Mouse (Mus musculus) hindbrain, embryonic 16.5 days (tissue): Measurements from ENCODE around the gene Tmco2. TPM values are rescaled to one million over a fixed set of nuclear protein-coding genes. Genes with fewer than 3 reads are reported as not detected.
"Not testable (repeated sequence)": the region's sequence is repeated elsewhere in the genome, so short reads cannot be mapped to it uniquely, and the experiment has no call there.

Source experiments
- ATAC-seq: fragments of 200-750 bp; cut with Nextera tagmentation; 2 replicates; pipeline ENCODE4 v1.8.0; 2017; ENCODE audit warnings: moderate TSS enrichment, moderate library complexity
- H3K27ac ChIP-seq: fragments of 300-500 bp; sonication (generic); 2 replicates; pipeline ENCODE4 v1.5.1; 2014; ENCODE audit warnings: low read depth, mild to moderate bottlenecking, control low read depth, low read length, moderate library complexity
- H3K27me3 ChIP-seq: fragments of 300-500 bp; sonication (generic); replicated peaks from 2 replicates; pipeline ENCODE4 v1.6.1; 2014; ENCODE audit warnings: low read length; ENCODE audit not compliant: control insufficient read depth, insufficient read depth
- H3K36me3 ChIP-seq: fragments of 300-500 bp; sonication (generic); 2 replicates; pipeline ENCODE4 v1.6.1; 2014; ENCODE audit warnings: mild to moderate bottlenecking, low read length, moderate library complexity, mixed read lengths; ENCODE audit not compliant: control insufficient read depth, insufficient read depth
- H3K4me1 ChIP-seq: fragments of 300-500 bp; sonication (generic); 2 replicates; pipeline ENCODE4 v1.6.1; 2014; ENCODE audit warnings: low read depth, low read length; ENCODE audit not compliant: control insufficient read depth, insufficient read depth
- H3K4me2 ChIP-seq: fragments of 300-500 bp; sonication (generic); 2 replicates; pipeline ENCODE4 v1.6.1; 2014; ENCODE audit warnings: mild to moderate bottlenecking, low read length, control low read depth, moderate library complexity
- H3K4me3 ChIP-seq: fragments of 300-500 bp; sonication (generic); 2 replicates; pipeline ENCODE4 v1.5.1; 2014; ENCODE audit warnings: mild to moderate bottlenecking, low read length, control low read depth, moderate library complexity
- H3K9ac ChIP-seq: fragments of 300-500 bp; sonication (generic); 2 replicates; pipeline ENCODE4 v1.6.1; 2014; ENCODE audit warnings: low read depth, mild to moderate bottlenecking, control low read depth, low read length, moderate library complexity
- H3K9me3 ChIP-seq: fragments of 300-500 bp; sonication (generic); 2 replicates; pipeline ENCODE4 v1.6.1; 2014; ENCODE audit warnings: mild to moderate bottlenecking, low read length, moderate library complexity; ENCODE audit not compliant: control insufficient read depth
- WGBS: fragments of 180-500 bp; shearing (Covaris S2); extraction: QIAGEN DNeasy Blood & Tissue Kit; methylation state at CpG from one replicate; pipeline ENCODE4 v1.1.7; 2014; 5-methylcytosine and 5-hydroxymethylcytosine counted together
- polyA plus RNA-seq: library from polyadenylated mRNA; unstranded; fragments of >200 nt; fragmentation: Nextera tagmentation; extraction: Ambion mirVana; gene quantifications from 2 replicates; pipeline ENCODE4 v1.2.1, GENCODE M21; 2015

The Tmco2 gene
- polyA plus RNA-seq, 1 experiment from 2014 or later: not detected

GRCm38 (mm10) chr4:121065336-121065735 is 43.7 kb downstream of the Tmco2 start:
- no peaks in the 10 kb centered on the region for H3K27me3 ChIP-seq
- no peak overlapping the region for H3K4me2 ChIP-seq
- H3K4me1 ChIP-seq: no peaks in the 10 kb centered on the region
- WGBS: 86% methylated on average over 2 of the region's 2 CpGs
- no peaks in the 10 kb centered on the region for H3K9me3 ChIP-seq
- peaks cover 20% of the 10 kb centered on the region for H3K36me3 ChIP-seq
- no peak overlapping the region for H3K4me3 ChIP-seq
- H3K9ac ChIP-seq: no peak overlapping the region
- no peak for ATAC-seq
- H3K27ac ChIP-seq: no peak overlapping the region

GRCm38 (mm10) chr4:121059218-121059617 is 49.8 kb downstream of the Tmco2 start:
- not testable (repeated sequence) for H3K4me3 ChIP-seq, H3K9me3 ChIP-seq, H3K27me3 ChIP-seq, H3K27ac ChIP-seq, H3K36me3 ChIP-seq, ATAC-seq, H3K9ac ChIP-seq, H3K4me2 ChIP-seq, H3K4me1 ChIP-seq
- WGBS: 92% methylated on average over 9 of the region's 10 CpGs

GRCm38 (mm10) chr4:121057032-121057431 is 52.0 kb downstream of the Tmco2 start:
- Histone ChIP-seq H3K4me3 (no peak overlapping the region), H3K36me3 (peaks cover 8% of the 10 kb centered on the region), H3K4me2 (no peak overlapping the region), H3K4me1 (no peaks in the 10 kb centered on the region; the same call in 1 of the 2 replicates), H3K9me3 (no peaks in the 10 kb centered on the region), H3K9ac (no peak overlapping the region), H3K27ac (no peak overlapping the region), H3K27me3 (no peaks in the 10 kb centered on the region)
- 69% methylated on average over 2 of the region's 2 CpGs for WGBS
- no peak for ATAC-seq

GRCm38 (mm10) chr4:121056342-121056741 is 52.7 kb downstream of the Tmco2 start:
- Histone ChIP-seq H3K27me3 (no peaks in the 10 kb centered on the region), H3K9me3 (no peaks in the 10 kb centered on the region), H3K36me3 (peaks cover 8% of the 10 kb centered on the region), H3K4me2 (no peak overlapping the region), H3K9ac (no peak overlapping the region), H3K27ac (no peak overlapping the region), H3K4me1 (no peaks in the 10 kb centered on the region; the same call in 1 of the 2 replicates), H3K4me3 (no peak overlapping the region)
- ATAC-seq: no peak
- WGBS: 41% methylated on average over 3 of the region's 3 CpGs

Other genes starting within 250 kb of the Tmco2 start
- gene Exo5, start 184.2 kb downstream of the Tmco2 start, polyA plus RNA-seq: 28.0 and 29.8 TPM in 2 replicates
- gene Zfp69, start 157.5 kb downstream of the Tmco2 start, polyA plus RNA-seq: 6.1 and 6.3 TPM in 2 replicates
- gene Smap2, start 92.0 kb downstream of the Tmco2 start, polyA plus RNA-seq: 40.9 and 42.3 TPM in 2 replicates
- 15.4 and 19.3 TPM in 2 replicates for gene Col9a2, start 69.8 kb downstream of the Tmco2 start, polyA plus RNA-seq
- gene Zmpste24, start 11.0 kb downstream of the Tmco2 start, polyA plus RNA-seq: 26.6 and 28.3 TPM in 2 replicates
- gene Rlf, start 105.9 kb upstream of the Tmco2 start, polyA plus RNA-seq: 23.9 and 24.2 TPM in 2 replicates
- not detected in 2 replicates for gene Gm12888, start 215.7 kb upstream of the Tmco2 start, polyA plus RNA-seq